Mouse (Mus musculus) kidney, postnatal 14 days (tissue): ENCODE measurements around the gene Rnf225.
"Not testable (repeated sequence)": the region's sequence is repeated elsewhere in the genome, so short reads cannot be mapped to it uniquely, and the experiment has no call there.

Experiments
- DNase-seq: peaks from one replicate; pipeline ENCODE4 v3.0.0; 2022; ENCODE audit warnings: mixed read lengths

Rnf225 gene

GRCm38 (mm10) chr7:12933615-12934140, 6.5 kb downstream of the Rnf225 start:
- DNase-seq = no peak

- no peak for DNase-seq
These were observed 7.6 kb downstream of the Rnf225 start for GRCm38 (mm10) chr7:12934808-12935207.

- DNase-seq = not testable (repeated sequence)
These were observed 10.1 kb downstream of the Rnf225 start for GRCm38 (mm10) chr7:12937254-12937803.

GRCm38 (mm10) chr7:12940599-12940998, 13.4 kb downstream of the Rnf225 start:
- DNase-seq = no peak

- no peak for DNase-seq
These were observed 16.3 kb downstream of the Rnf225 start for GRCm38 (mm10) chr7:12943488-12943887.

GRCm38 (mm10) chr7:12949032-12949871, 22.0 kb downstream of the Rnf225 start:
- DNase-seq = peak; percentile 97

GRCm38 (mm10) chr7:12949872-12950229, 22.6 kb downstream of the Rnf225 start:
- DNase-seq = no peak

GRCm38 (mm10) chr7:12954896-12955295, 27.7 kb downstream of the Rnf225 start:
- DNase-seq = no peak

- DNase-seq = no peak
These were observed 30.3 kb downstream of the Rnf225 start for GRCm38 (mm10) chr7:12957511-12957910.

GRCm38 (mm10) chr7:12958948-12959347, 31.7 kb downstream of the Rnf225 start:
- no peak for DNase-seq

GRCm38 (mm10) chr7:12959718-12960117, 32.5 kb downstream of the Rnf225 start:
- DNase-seq = no peak

- DNase-seq = peak; percentile 55
These were observed 34.4 kb downstream of the Rnf225 start for GRCm38 (mm10) chr7:12961511-12962141.

GRCm38 (mm10) chr7:12965678-12966091, 38.5 kb downstream of the Rnf225 start, which contains the start of gene Zfp324:
Gene Zfp324, plus strand, starts transcription at chr7:12965838.
- peak; percentile 93 for DNase-seq

- DNase-seq = peak; percentile 76
These were observed 39.1 kb downstream of the Rnf225 start for GRCm38 (mm10) chr7:12966104-12966845.

- no peak for DNase-seq
These were observed 43.7 kb downstream of the Rnf225 start for GRCm38 (mm10) chr7:12970906-12971305.

- DNase-seq = peak; percentile 99
These were observed 50.6 kb downstream of the Rnf225 start, which contains the start of gene Zfp446 for GRCm38 (mm10) chr7:12977682-12978389. Gene Zfp446, plus strand, starts transcription at chr7:12977848.

GRCm38 (mm10) chr7:12978931-12979722, 51.9 kb downstream of the Rnf225 start:
- DNase-seq = no peak

GRCm38 (mm10) chr7:12979776-12980175, 52.6 kb downstream of the Rnf225 start:
- DNase-seq = no peak

GRCm38 (mm10) chr7:12980291-12980690, 53.1 kb downstream of the Rnf225 start:
- no peak for DNase-seq
